Mouse (Mus musculus): ENCODE measurements at regions not wholly inside any gene's neighbourhood (a gene's known extent, or its start where the extent isn't known, plus 50 kb on each side); places are given as distances from the start of the nearest gene placed in this dataset.

- Histone ChIP-seq H3K27ac (ENCODE audit: insufficient read depth, low read depth) (no peak overlapping the region), H3K9ac (ENCODE audit: insufficient read depth, low read depth) (no peak overlapping the region), H3K36me3 (replicated peaks in 1 of 2; ENCODE audit: control insufficient read depth in 1 of 2, insufficient read depth in 1 of 2, low read length in 1 of 2) (no peaks in the 10 kb centered on the region), H3K4me3 (replicated peaks in 1 of 3; ENCODE audit: low read depth in 2 of 3, low read length in 2 of 3, poor library complexity in 1 of 3) (no peak overlapping the region), H3K4me1 (ENCODE audit: control insufficient read depth in 1 of 2, insufficient read depth in 2 of 2) (no peaks in the 10 kb centered on the region), H3K27me3 (replicated peaks) (no peaks in the 10 kb centered on the region), H3K4me2 (ENCODE audit: insufficient read depth, low read depth, poor library complexity, severe bottlenecking) (no peak overlapping the region), H3K79me2 (replicated peaks; ENCODE audit: control insufficient read depth, extremely low read depth, insufficient read depth, poor library complexity, severe bottlenecking) (no peaks in the 10 kb centered on the region), H3K9me3 (replicated peaks; ENCODE audit: low read length) (no peaks in the 10 kb centered on the region)
- in situ Hi-C loops (cut with MboI; ENCODE audit: low pct_ligation_motif_present, low pct_unique_long_range_greater_than_20kb, low sequenced_read_pairs): no loop called here
- DNase-seq (ENCODE audit: extremely low read depth): no peak
- dilution Hi-C loops (cut with MboI; ENCODE audit: extremely low pct_ligation_motif_present, extremely low pct_unique_long_range_greater_than_20kb, low sequenced_read_pairs): no loop called here
- TF ChIP-seq TCF12 (IDR thresholded peaks at IDR 0.05; ENCODE audit: low read depth, low read length): no peak
- TF ChIP-seq SIN3A (IDR thresholded peaks at IDR 0.05; ENCODE audit: low read length): no peak
- no peak for TF ChIP-seq TBP (conservative IDR thresholded peaks at IDR 0.05; ENCODE audit: low read depth, low read length)
- TF ChIP-seq ZMIZ1 (IDR thresholded peaks at IDR 0.05; ENCODE audit: low read depth, low read length): no peak
- TF ChIP-seq JUN (IDR thresholded peaks at IDR 0.05; ENCODE audit: insufficient read depth, low read depth, low read length): no peak
- no peak for TF ChIP-seq ETS1 (conservative IDR thresholded peaks at IDR 0.05; ENCODE audit: low read depth, low read length)
- TF ChIP-seq POLR2AphosphoS2 (IDR thresholded peaks at IDR 0.05; ENCODE audit: low read depth, low read length): no peak
- TF ChIP-seq POLR2A (IDR thresholded peaks at IDR 0.05; ENCODE audit: low read depth, low read length): no peak
- no peak for TF ChIP-seq MEF2A (IDR thresholded peaks at IDR 0.05; ENCODE audit: borderline replicate concordance, low read depth, low read length)
- no peak for TF ChIP-seq RCOR1 (conservative IDR thresholded peaks at IDR 0.05; ENCODE audit: low read depth, low read length)
These were observed 284.2 kb downstream of the Insc start for GRCm38 (mm10) chr7:115027685-115028084.

GRCm38 (mm10) chr7:115033987-115034386 is 290.5 kb downstream of the Insc start:
- Histone ChIP-seq H3K4me2 (ENCODE audit: insufficient read depth, low read depth, poor library complexity, severe bottlenecking) (no peak overlapping the region), H3K9me3 (replicated peaks; ENCODE audit: low read length) (no peaks in the 10 kb centered on the region)
- dilution Hi-C loops (cut with MboI; ENCODE audit: extremely low pct_ligation_motif_present, extremely low pct_unique_long_range_greater_than_20kb, low sequenced_read_pairs): no loop called here

GRCm38 (mm10) chr7:115055527-115055926 is 312.0 kb downstream of the Insc start:
- H3K4me2 ChIP-seq (ENCODE audit: insufficient read depth, low read depth, poor library complexity, severe bottlenecking): no peak overlapping the region
- H3K27ac ChIP-seq (ENCODE audit: insufficient read depth, low read depth): no peak overlapping the region
- H3K36me3 ChIP-seq (replicated peaks in 1 of 2; ENCODE audit: control insufficient read depth in 1 of 2, insufficient read depth in 1 of 2, low read length in 1 of 2): no peaks in the 10 kb centered on the region
- no peak for DNase-seq (ENCODE audit: extremely low read depth)
- no peak overlapping the region for H3K4me3 ChIP-seq (replicated peaks in 1 of 3; ENCODE audit: low read depth in 2 of 3, low read length in 2 of 3, poor library complexity in 1 of 3)
- in situ Hi-C loops (cut with MboI; ENCODE audit: low pct_ligation_motif_present, low pct_unique_long_range_greater_than_20kb, low sequenced_read_pairs) (no loop called here), dilution Hi-C loops (cut with MboI; ENCODE audit: extremely low pct_ligation_motif_present, extremely low pct_unique_long_range_greater_than_20kb, low sequenced_read_pairs) (no loop called here)
- H3K9me3 ChIP-seq (replicated peaks; ENCODE audit: low read length): no peaks in the 10 kb centered on the region
- H3K9ac ChIP-seq (ENCODE audit: insufficient read depth, low read depth): no peak overlapping the region
- no peaks in the 10 kb centered on the region for H3K79me2 ChIP-seq (replicated peaks; ENCODE audit: control insufficient read depth, extremely low read depth, insufficient read depth, poor library complexity, severe bottlenecking)
- H3K27me3 ChIP-seq (replicated peaks): peaks cover 2% of the 10 kb centered on the region
- peaks cover 0 to 9% of the 10 kb centered on the region in 2 experiments; a peak in 2 of 4 replicates for H3K4me1 ChIP-seq (ENCODE audit: control insufficient read depth in 1 of 2, insufficient read depth in 2 of 2)
- TF ChIP-seq NRF1 (IDR thresholded peaks at IDR 0.05; ENCODE audit: low read depth, low read length) (no peak), TBP (conservative IDR thresholded peaks at IDR 0.05; ENCODE audit: low read depth, low read length) (no peak), ZC3H11A (IDR thresholded peaks at IDR 0.05; ENCODE audit: low read depth, low read length) (no peak), SMC3 (IDR thresholded peaks at IDR 0.05; ENCODE audit: low read depth, low read length) (no peak), SIN3A (IDR thresholded peaks at IDR 0.05; ENCODE audit: low read length) (no peak), POLR2AphosphoS2 (IDR thresholded peaks at IDR 0.05; ENCODE audit: low read depth, low read length) (no peak), MEF2A (IDR thresholded peaks at IDR 0.05; ENCODE audit: borderline replicate concordance, low read depth, low read length) (no peak), POLR2A (IDR thresholded peaks at IDR 0.05; ENCODE audit: low read depth, low read length) (no peak), IRF4 (IDR thresholded peaks at IDR 0.05; ENCODE audit: low read depth, low read length) (no peak), MAFK (IDR thresholded peaks at IDR 0.05; ENCODE audit: insufficient replicate concordance, low read length) (no peak), MXI1 (IDR thresholded peaks at IDR 0.05; ENCODE audit: low read depth, low read length) (no peak), RAD21 (IDR thresholded peaks at IDR 0.05; ENCODE audit: low read depth, low read length) (no peak), HCFC1 (IDR thresholded peaks at IDR 0.05; ENCODE audit: low read depth, low read length) (no peak), JUN (IDR thresholded peaks at IDR 0.05; ENCODE audit: insufficient read depth, low read depth, low read length) (no peak)

More at GRCm38 (mm10) chr7:115033987-115034386, 290.5 kb downstream of the Insc start:
- TF ChIP-seq MYC (IDR thresholded peaks at IDR 0.05; ENCODE audit: low read depth, low read length) (no peak), MAX (IDR thresholded peaks at IDR 0.05; ENCODE audit: low read length) (no peak), TBP (conservative IDR thresholded peaks at IDR 0.05; ENCODE audit: low read depth, low read length) (no peak), ZC3H11A (IDR thresholded peaks at IDR 0.05; ENCODE audit: low read depth, low read length) (no peak), ZKSCAN1 (IDR thresholded peaks at IDR 0.05; ENCODE audit: borderline replicate concordance, low read depth, low read length) (no peak), JUN (IDR thresholded peaks at IDR 0.05; ENCODE audit: insufficient read depth, low read depth, low read length) (no peak), PAX5 (IDR thresholded peaks at IDR 0.05; ENCODE audit: low read length) (no peak)
- Histone ChIP-seq H3K4me1 (ENCODE audit: control insufficient read depth in 1 of 2, insufficient read depth in 2 of 2) (no peaks in the 10 kb centered on the region), H3K4me3 (replicated peaks in 1 of 3; ENCODE audit: low read depth in 2 of 3, low read length in 2 of 3, poor library complexity in 1 of 3) (no peak overlapping the region), H3K27ac (ENCODE audit: insufficient read depth, low read depth) (no peak overlapping the region), H3K36me3 (replicated peaks in 1 of 2; ENCODE audit: control insufficient read depth in 1 of 2, insufficient read depth in 1 of 2, low read length in 1 of 2) (no peaks in the 10 kb centered on the region), H3K9ac (ENCODE audit: insufficient read depth, low read depth) (no peak overlapping the region), H3K27me3 (replicated peaks) (no peaks in the 10 kb centered on the region), H3K79me2 (replicated peaks; ENCODE audit: control insufficient read depth, extremely low read depth, insufficient read depth, poor library complexity, severe bottlenecking) (no peaks in the 10 kb centered on the region)
- no peak for DNase-seq (ENCODE audit: extremely low read depth)
- in situ Hi-C loops (cut with MboI; ENCODE audit: low pct_ligation_motif_present, low pct_unique_long_range_greater_than_20kb, low sequenced_read_pairs): no loop called here

Data from CH12.LX (cell line).